Mouse (Mus musculus) A20 (cell line): ENCODE data around the gene Rbm19.

Experiments used
- DNase-seq: peaks from one replicate; pipeline ENCODE4 v3.0.0-alpha.2; 2011; ENCODE audit warnings: low read depth, low spot score

The Rbm19 gene

GRCm38 (mm10) chr5:120165061-120165942, 49.0 kb downstream of the Rbm19 start:
- DNase-seq, result peak; percentile 75

- no peak for DNase-seq
Observed at GRCm38 (mm10) chr5:120167787-120168325, 51.6 kb downstream of the Rbm19 start.

DNA sequence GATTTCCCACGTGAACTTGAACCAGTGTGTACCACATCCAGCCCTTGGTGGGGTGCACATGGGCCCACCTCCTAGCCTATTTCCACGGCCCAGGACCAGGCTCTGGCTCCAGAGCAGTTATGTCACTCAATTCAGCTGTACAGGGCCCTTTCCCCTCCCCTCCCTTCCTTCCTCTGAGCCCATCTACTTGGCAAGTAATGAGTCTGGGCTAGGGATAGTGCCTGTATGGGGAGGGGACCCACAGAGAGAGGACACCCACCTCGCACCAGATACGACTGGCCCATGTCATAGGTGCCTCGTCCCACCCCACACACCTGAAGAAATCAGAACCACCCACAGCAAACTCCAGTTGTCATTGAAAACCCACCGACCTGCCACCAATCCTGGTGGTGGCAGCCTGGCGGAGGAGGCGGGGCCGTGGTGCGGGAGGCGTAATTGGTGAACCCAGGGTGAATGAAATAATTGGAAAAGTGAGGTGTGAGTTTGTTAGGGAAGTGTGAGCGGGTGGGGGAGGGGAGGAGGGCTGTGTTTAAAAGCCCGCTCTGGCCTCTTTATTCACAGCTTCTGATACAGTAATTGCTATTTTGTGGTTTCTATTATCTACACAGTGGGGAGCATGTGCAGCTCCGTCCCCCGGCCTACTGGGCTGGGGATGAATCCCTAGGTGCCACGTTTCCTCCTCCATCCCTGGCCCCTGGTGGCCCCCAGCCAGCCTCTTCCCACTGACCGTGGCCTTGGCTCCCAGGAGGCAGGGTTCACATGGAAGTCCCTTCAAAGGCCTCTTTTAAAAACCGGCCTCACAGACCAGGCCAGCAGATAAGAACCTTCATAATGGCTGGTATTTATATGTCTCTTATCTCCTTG, 55.8 kb downstream of the Rbm19 start:
- DNase-seq, result no peak

DNA sequence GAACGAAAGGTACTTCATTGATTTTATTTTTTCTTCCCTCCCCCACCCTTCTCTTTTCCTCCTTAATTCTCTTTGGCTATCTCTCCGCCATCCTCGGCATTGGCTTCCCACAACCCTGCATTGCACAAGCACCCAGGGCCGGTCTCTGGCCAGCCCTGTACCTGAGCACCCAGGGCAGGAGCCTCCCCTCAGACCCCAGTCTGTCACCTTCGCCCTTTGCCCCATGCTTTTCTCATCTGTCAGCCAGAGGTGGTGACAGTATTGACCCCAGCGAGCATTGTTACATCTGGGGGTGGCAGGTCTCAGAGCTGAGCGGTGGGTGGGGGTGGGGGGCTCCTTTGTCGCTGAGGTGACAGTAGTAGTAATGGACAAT, 56.5 kb downstream of the Rbm19 start:
- DNase-seq, result no peak

DNA sequence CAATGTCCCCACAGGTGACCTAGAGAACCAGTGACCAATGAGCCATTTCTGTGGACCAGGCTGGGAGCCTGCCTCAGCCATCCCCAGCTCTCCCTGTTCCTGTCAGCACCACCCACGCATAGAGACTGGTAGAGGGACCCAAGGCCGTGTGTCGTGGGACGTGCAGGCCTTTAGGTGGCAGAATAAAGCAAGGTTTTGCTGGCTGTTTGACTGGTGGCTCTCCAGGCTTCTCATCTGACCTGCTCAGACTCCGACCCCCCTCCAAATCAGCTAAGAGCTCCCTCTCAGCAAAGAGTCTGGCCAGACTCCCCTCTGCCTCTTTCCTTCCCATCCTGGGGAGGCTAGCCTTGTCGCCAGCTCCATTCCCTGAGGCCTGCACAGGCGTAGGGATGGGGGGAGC, 58.1 kb downstream of the Rbm19 start:
- DNase-seq, result no peak

DNA sequence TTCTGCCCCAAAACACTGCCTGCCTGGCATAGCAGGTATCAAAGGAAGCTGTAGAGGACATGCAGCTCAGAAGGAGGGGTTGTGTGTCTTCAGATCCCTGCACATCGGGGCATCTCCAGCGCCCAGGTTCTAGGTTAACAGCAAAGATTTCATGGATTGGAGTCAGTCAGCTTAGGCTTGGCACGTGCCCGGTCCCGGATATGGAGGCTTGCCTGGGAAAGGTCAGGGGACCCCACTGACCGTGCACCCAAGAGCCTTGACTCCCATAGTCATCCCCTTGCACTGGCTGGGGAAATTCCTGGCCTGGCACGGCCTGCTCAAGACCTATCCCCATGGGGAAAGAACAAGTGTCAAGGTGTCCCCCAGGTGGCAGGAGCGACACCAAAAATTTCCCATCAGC, 59.0 kb downstream of the Rbm19 start:
- no peak for DNase-seq

DNA sequence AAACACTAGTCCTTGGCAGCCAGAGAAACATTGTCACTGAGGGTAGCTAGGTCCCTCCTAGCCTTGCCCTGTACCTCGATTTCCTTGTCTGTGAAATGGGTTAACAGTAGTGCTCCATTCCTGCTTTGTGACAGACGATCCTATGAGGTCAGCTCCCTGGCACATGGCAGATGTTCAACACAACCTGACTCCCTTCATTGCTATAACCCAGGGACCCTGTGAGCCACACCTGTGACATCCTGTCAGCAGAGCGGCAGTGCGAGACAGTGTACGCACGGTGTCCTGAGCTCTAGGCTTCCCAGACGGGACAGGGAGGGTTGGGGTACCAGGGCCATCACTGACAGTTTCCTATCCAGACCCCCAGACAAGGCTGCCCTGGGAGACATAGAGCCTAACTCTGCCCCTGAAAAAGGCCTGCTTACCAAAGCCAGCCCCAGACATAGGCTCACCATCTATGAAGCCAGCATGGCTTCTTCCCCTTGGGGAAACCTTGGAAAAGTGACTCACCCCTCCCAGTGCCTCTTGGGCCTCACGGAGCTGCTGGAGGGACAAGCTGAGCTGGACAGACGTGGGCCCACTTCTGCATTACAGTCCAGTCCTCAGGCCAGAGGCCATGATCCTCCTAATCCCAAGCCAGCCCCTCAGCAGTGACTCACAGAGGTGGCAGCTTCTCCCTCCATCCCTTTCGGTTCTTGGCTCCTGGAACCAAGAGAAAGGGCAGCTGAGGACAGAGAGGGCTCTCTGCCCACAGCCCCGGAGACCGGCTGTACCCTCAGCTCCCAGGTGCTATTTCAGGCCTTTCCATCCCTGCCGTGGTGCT, 60.2 kb downstream of the Rbm19 start:
- DNase-seq, result no peak

- no peak for DNase-seq
Observed at GRCm38 (mm10) chr5:120177066-120177340, 60.7 kb downstream of the Rbm19 start.

- DNase-seq, result no peak
Observed at GRCm38 (mm10) chr5:120180102-120180501, 63.8 kb downstream of the Rbm19 start.

- DNase-seq, result no peak
Observed at GRCm38 (mm10) chr5:120181384-120181783, 65.1 kb downstream of the Rbm19 start.

DNA sequence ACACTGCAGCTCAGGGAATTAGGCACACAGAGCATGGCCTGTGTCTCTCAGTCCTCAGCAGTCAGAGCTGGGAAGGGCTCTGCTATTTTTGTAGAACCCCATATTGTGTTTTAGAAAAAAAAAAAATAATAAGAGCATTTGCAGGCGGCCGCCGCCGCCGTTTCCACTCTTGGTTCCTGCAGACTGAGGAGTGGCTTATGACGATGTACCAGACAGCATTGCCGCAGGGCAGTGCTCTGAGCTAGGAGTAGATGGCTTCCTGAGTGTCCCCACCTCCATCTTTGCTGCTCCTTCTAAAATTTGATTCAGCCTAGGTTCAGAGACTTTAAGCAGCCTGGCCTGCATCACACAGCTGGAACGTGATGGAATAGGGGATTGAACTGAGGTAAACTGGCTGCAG, 67.1 kb downstream of the Rbm19 start:
- no peak for DNase-seq

DNA sequence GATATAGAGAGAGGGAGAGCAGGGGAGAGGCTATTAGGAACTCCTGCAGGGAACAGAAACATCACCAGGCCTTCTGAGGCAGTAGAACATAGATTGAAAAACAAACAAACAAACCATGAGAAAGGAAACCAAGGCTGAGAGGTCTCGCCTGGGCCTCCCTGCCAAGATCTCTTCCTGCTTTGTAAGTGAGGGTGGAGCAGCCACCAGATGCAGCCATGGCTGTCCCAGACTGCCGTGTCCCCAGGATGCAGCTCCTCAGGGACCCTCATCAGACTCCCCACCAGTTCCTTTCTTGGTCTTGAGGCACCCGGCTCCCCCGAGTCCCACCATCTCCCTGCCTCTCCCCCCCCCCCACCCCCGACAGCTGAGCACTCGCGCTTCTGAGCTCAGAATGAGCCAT, 67.5 kb downstream of the Rbm19 start:
- DNase-seq, result no peak

- no peak for DNase-seq
Observed at GRCm38 (mm10) chr5:120185949-120186348, 69.7 kb downstream of the Rbm19 start.

GRCm38 (mm10) chr5:120188541-120188940, 72.3 kb downstream of the Rbm19 start:
- no peak for DNase-seq

GRCm38 (mm10) chr5:120190001-120190582, 73.8 kb downstream of the Rbm19 start:
- DNase-seq, result no peak

DNA sequence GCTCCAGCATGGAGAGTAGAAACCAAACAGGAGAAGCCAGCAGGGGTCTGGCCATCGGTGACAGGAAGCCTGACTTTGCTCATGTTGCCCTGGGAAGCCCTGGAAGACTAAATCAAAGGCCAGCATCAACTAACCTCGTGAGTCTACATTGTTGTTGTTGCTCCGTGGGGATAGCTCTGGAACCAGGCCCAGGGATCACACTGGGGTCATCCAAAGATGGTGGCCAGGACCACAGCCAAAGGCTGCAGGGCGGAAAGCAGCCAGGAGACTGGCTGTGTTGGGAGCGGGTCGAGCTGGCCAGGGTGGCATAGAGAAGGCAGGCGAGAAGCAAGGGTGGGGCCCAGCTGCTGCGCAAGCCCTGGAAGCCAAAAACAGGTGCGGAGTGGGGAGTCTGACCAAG, 75.4 kb downstream of the Rbm19 start:
- DNase-seq, result no peak

- no peak for DNase-seq
Observed at GRCm38 (mm10) chr5:120194309-120194941, 78.2 kb downstream of the Rbm19 start.

GRCm38 (mm10) chr5:120194948-120195347, 78.7 kb downstream of the Rbm19 start:
- no peak for DNase-seq

GRCm38 (mm10) chr5:120196879-120197278, 80.6 kb downstream of the Rbm19 start:
- DNase-seq, result no peak

GRCm38 (mm10) chr5:120197813-120198387, 81.6 kb downstream of the Rbm19 start:
- DNase-seq, result no peak

DNA sequence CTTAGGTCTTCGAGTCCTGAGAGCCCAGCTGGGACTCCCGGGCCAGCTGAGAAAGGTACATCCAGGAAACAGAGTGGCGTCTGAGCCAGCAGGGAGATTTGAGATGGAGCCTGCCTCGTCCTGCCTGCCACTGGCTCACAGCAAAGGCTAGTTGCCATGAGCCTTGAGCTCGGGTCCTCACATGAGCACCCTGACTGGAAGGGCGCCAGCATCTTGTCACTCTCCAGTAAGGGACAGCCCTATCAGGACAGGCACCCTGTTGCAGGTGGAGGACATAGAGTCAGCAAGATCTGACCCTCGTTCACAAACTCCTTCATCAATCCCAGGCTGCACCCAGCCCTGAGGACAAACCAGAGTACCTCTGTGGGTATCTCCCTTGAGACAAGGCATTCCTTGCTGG, 83.6 kb downstream of the Rbm19 start:
- no peak for DNase-seq
